Mouse (Mus musculus): ENCODE measurements around the gene Gpbar1.

- TF ChIP-seq ZC3H11A (IDR thresholded peaks at IDR 0.05; ENCODE audit: borderline replicate concordance, low read depth, low read length) (no peak), CHD2 (IDR thresholded peaks at IDR 0.05; ENCODE audit: low read depth, low read length) (no peak), HCFC1 (IDR thresholded peaks at IDR 0.05; ENCODE audit: borderline replicate concordance, insufficient read depth, low read length) (no peak)
These were observed 20.6 kb downstream of the Gpbar1 start for GRCm38 (mm10) chr1:74298996-74299395.

Measured in ES-E14 (cell line).